Mouse (Mus musculus): ENCODE measurements around the gene Grin2a.

Grin2a gene

GRCm38 (mm10) chr16:9768981-9769380 is 226.4 kb downstream of the Grin2a start:
- DNase-seq (ENCODE audit: low read depth, low spot score): no peak
- no peaks in the 10 kb centered on the region for H3K27me3 ChIP-seq (ENCODE audit: control insufficient read depth, insufficient read depth, low read length, poor library complexity, severe bottlenecking)
- no peaks in the 10 kb centered on the region for H3K36me3 ChIP-seq (ENCODE audit: control insufficient read depth, insufficient read depth, low read length, poor library complexity, severe bottlenecking)

DNA sequence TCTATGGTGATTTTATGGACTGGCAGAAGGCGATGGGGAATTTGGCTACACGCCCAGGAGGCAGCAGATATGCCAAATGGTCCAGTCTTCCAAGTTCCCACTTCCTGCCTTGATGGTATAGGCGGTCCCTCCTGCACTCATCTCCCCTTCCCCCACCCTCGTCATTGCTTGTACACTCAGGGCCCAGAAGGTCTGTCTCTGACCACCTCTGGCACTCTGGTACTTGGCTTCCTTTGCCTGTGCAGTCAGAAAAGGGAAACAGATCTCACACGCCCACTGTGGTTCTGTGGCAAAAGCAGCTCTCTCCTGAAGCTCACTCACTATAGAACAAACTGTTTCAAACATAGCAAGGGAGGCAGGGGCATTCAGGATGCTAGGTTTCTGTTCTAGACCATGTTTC is 227.0 kb downstream of the Grin2a start:
- no peaks in the 10 kb centered on the region for H3K27me3 ChIP-seq (ENCODE audit: control insufficient read depth, insufficient read depth, low read length, poor library complexity, severe bottlenecking)
- DNase-seq (ENCODE audit: low read depth, low spot score): no peak
- no peaks in the 10 kb centered on the region for H3K36me3 ChIP-seq (ENCODE audit: control insufficient read depth, insufficient read depth, low read length, poor library complexity, severe bottlenecking)

GRCm38 (mm10) chr16:9767946-9768345 is 227.4 kb downstream of the Grin2a start:
- no peak for DNase-seq (ENCODE audit: low read depth, low spot score)
- Histone ChIP-seq H3K36me3 (ENCODE audit: control insufficient read depth, insufficient read depth, low read length, poor library complexity, severe bottlenecking) (no peaks in the 10 kb centered on the region), H3K27me3 (ENCODE audit: control insufficient read depth, insufficient read depth, low read length, poor library complexity, severe bottlenecking) (no peaks in the 10 kb centered on the region)

DNA sequence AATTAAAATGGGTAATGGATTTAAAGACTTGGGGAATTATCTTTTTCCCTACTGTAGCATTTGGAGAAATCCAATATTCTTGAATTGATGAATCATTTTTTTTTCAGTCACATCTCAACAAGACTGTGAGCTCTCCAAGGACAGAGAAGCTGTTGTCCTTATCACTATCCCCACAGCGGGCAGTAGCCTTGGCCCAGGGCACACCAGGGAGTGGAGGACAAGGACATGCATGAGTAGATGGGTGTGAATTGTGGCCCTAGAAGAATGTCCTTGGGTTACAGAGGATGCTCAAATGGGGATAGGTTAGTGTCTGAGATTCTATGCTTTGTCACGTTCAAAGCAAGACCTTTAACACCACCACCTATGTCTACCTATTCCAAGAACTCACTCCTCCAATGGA is 231.3 kb downstream of the Grin2a start:
- DNase-seq (ENCODE audit: low read depth, low spot score): no peak
- no peaks in the 10 kb centered on the region for H3K36me3 ChIP-seq (ENCODE audit: control insufficient read depth, insufficient read depth, low read length, poor library complexity, severe bottlenecking)
- no peaks in the 10 kb centered on the region for H3K27me3 ChIP-seq (ENCODE audit: control insufficient read depth, insufficient read depth, low read length, poor library complexity, severe bottlenecking)

GRCm38 (mm10) chr16:9760347-9760746 is 235.0 kb downstream of the Grin2a start:
- no peak for DNase-seq (ENCODE audit: low read depth, low spot score)
- Histone ChIP-seq H3K27me3 (ENCODE audit: control insufficient read depth, insufficient read depth, low read length, poor library complexity, severe bottlenecking) (no peaks in the 10 kb centered on the region), H3K36me3 (ENCODE audit: control insufficient read depth, insufficient read depth, low read length, poor library complexity, severe bottlenecking) (no peaks in the 10 kb centered on the region)

GRCm38 (mm10) chr16:9756849-9757248 is 238.5 kb downstream of the Grin2a start:
- no peak for DNase-seq (ENCODE audit: low read depth, low spot score)
- no peaks in the 10 kb centered on the region for H3K27me3 ChIP-seq (ENCODE audit: control insufficient read depth, insufficient read depth, low read length, poor library complexity, severe bottlenecking)
- no peaks in the 10 kb centered on the region for H3K36me3 ChIP-seq (ENCODE audit: control insufficient read depth, insufficient read depth, low read length, poor library complexity, severe bottlenecking)

GRCm38 (mm10) chr16:9754061-9754460 is 241.3 kb downstream of the Grin2a start:
- Histone ChIP-seq H3K27me3 (ENCODE audit: control insufficient read depth, insufficient read depth, low read length, poor library complexity, severe bottlenecking) (no peaks in the 10 kb centered on the region), H3K36me3 (ENCODE audit: control insufficient read depth, insufficient read depth, low read length, poor library complexity, severe bottlenecking) (no peaks in the 10 kb centered on the region)
- no peak for DNase-seq (ENCODE audit: low read depth, low spot score)

GRCm38 (mm10) chr16:9753045-9753444 is 242.3 kb downstream of the Grin2a start:
- DNase-seq (ENCODE audit: low read depth, low spot score): no peak
- H3K27me3 ChIP-seq (ENCODE audit: control insufficient read depth, insufficient read depth, low read length, poor library complexity, severe bottlenecking): no peaks in the 10 kb centered on the region
- H3K36me3 ChIP-seq (ENCODE audit: control insufficient read depth, insufficient read depth, low read length, poor library complexity, severe bottlenecking): no peaks in the 10 kb centered on the region

DNA sequence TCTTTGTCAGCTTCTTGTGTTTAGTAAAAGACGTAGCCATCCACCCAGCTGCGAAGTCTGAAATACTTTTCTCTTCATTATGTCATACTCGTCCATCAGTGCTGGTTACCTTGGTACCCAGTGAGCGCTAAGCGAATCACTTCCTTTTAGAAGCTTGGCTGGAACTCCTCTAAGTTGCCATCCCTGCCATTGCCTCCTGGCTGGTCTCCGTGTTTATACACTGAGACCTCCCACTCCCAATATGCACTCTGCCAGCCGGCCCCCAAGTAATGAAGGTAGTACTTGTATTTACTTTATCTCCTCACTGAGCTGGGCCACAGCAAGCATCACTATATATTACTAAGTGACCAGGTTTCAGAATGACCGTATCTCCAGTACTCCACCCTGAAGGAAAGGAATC is 242.8 kb downstream of the Grin2a start:
- Histone ChIP-seq H3K36me3 (ENCODE audit: control insufficient read depth, insufficient read depth, low read length, poor library complexity, severe bottlenecking) (no peaks in the 10 kb centered on the region), H3K27me3 (ENCODE audit: control insufficient read depth, insufficient read depth, low read length, poor library complexity, severe bottlenecking) (no peaks in the 10 kb centered on the region)
- DNase-seq (ENCODE audit: low read depth, low spot score): no peak

- Histone ChIP-seq H3K27me3 (ENCODE audit: control insufficient read depth, insufficient read depth, low read length, poor library complexity, severe bottlenecking) (no peaks in the 10 kb centered on the region), H3K36me3 (ENCODE audit: control insufficient read depth, insufficient read depth, low read length, poor library complexity, severe bottlenecking) (no peaks in the 10 kb centered on the region)
- DNase-seq (ENCODE audit: low read depth, low spot score): no peak
These were observed 244.3 kb downstream of the Grin2a start for GRCm38 (mm10) chr16:9751045-9751569.

- H3K36me3 ChIP-seq (ENCODE audit: control insufficient read depth, insufficient read depth, low read length, poor library complexity, severe bottlenecking): no peaks in the 10 kb centered on the region
- DNase-seq (ENCODE audit: low read depth, low spot score): no peak
- H3K27me3 ChIP-seq (ENCODE audit: control insufficient read depth, insufficient read depth, low read length, poor library complexity, severe bottlenecking): no peaks in the 10 kb centered on the region
These were observed 245.7 kb downstream of the Grin2a start for GRCm38 (mm10) chr16:9749661-9750060.

GRCm38 (mm10) chr16:9742443-9742842 is 252.9 kb downstream of the Grin2a start:
- no peak for DNase-seq (ENCODE audit: low read depth, low spot score)
- no peaks in the 10 kb centered on the region for H3K36me3 ChIP-seq (ENCODE audit: control insufficient read depth, insufficient read depth, low read length, poor library complexity, severe bottlenecking)

DNA sequence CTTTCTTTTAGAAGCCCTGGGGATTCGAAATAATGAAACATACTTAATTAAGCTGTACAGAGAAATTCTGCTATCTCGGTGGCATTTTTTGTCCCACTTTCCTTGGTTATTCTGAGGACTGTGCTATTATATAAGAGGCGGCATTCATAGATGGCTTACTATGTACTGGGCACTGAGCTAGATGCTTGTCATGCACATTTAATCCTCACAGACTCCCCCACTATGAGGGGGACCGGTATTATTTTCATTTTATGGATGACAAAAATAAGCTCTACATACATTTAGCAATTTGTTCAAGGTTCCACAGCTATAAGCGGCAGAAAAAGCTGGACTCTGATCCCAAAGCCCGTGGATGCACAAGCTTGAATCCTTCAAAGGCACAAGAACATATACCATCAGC is 256.7 kb downstream of the Grin2a start:
- Histone ChIP-seq H3K27me3 (ENCODE audit: control insufficient read depth, insufficient read depth, low read length, poor library complexity, severe bottlenecking) (no peaks in the 10 kb centered on the region), H3K36me3 (ENCODE audit: control insufficient read depth, insufficient read depth, low read length, poor library complexity, severe bottlenecking) (no peaks in the 10 kb centered on the region)
- no peak for DNase-seq (ENCODE audit: low read depth, low spot score)

More at GRCm38 (mm10) chr16:9742443-9742842, 252.9 kb downstream of the Grin2a start:
- no peaks in the 10 kb centered on the region for H3K27me3 ChIP-seq (ENCODE audit: control insufficient read depth, insufficient read depth, low read length, poor library complexity, severe bottlenecking)

GRCm38 (mm10) chr16:9737131-9737530 is 258.2 kb downstream of the Grin2a start:
- DNase-seq (ENCODE audit: low read depth, low spot score): no peak
- Histone ChIP-seq H3K27me3 (ENCODE audit: control insufficient read depth, insufficient read depth, low read length, poor library complexity, severe bottlenecking) (no peaks in the 10 kb centered on the region), H3K36me3 (ENCODE audit: control insufficient read depth, insufficient read depth, low read length, poor library complexity, severe bottlenecking) (no peaks in the 10 kb centered on the region)

GRCm38 (mm10) chr16:9735365-9736080 is 259.8 kb downstream of the Grin2a start:
- DNase-seq (ENCODE audit: low read depth, low spot score): no peak
- Histone ChIP-seq H3K27me3 (ENCODE audit: control insufficient read depth, insufficient read depth, low read length, poor library complexity, severe bottlenecking) (no peaks in the 10 kb centered on the region), H3K36me3 (ENCODE audit: control insufficient read depth, insufficient read depth, low read length, poor library complexity, severe bottlenecking) (no peaks in the 10 kb centered on the region)

- no peaks in the 10 kb centered on the region for H3K27me3 ChIP-seq (ENCODE audit: control insufficient read depth, insufficient read depth, low read length, poor library complexity, severe bottlenecking)
- H3K36me3 ChIP-seq (ENCODE audit: control insufficient read depth, insufficient read depth, low read length, poor library complexity, severe bottlenecking): no peaks in the 10 kb centered on the region
- no peak for DNase-seq (ENCODE audit: low read depth, low spot score)
These were observed 267.8 kb downstream of the Grin2a start for GRCm38 (mm10) chr16:9727603-9728002.
